Mouse (Mus musculus) ES-E14 (cell line): ENCODE results near the gene Chst11. TPM values are rescaled to one million over a fixed set of nuclear protein-coding genes. Genes with fewer than 3 reads are reported as not detected.

Experiments
- DNase-seq: peaks from one replicate; pipeline ENCODE4 v3.0.0-alpha.2; 2013; ENCODE audit warnings: low read depth, low spot score
- H3K27ac ChIP-seq: 2 replicates; pipeline ENCODE4 v1.5.1; 2012; ENCODE audit warnings: low read depth, mild to moderate bottlenecking, low read length, moderate library complexity, mixed read lengths; ENCODE audit not compliant: poor library complexity, insufficient read depth, severe bottlenecking
- H3K36me3 ChIP-seq: 2 replicates; pipeline ENCODE4 v1.6.1; 2012; ENCODE audit warnings: mild to moderate bottlenecking, low read length, moderate library complexity, mixed read lengths; ENCODE audit not compliant: control insufficient read depth, poor library complexity, insufficient read depth, severe bottlenecking
- H3K4me1 ChIP-seq, 2 experiments: fragments of 150-350 bp in 1 of 2; sonication (generic) in 1 of 2; 2 replicates each; pipeline ENCODE4 v1.6.1; 2012; ENCODE audit warnings: low read length in 2 of 2, mild to moderate bottlenecking in 1 of 2, mixed read lengths in 1 of 2; ENCODE audit not compliant: control insufficient read depth in 2 of 2, insufficient read depth in 2 of 2, poor library complexity in 1 of 2
- H3K4me3 ChIP-seq, 2 experiments: fragments of 150-350 bp in 1 of 2; sonication (generic) in 1 of 2; 2 replicates each; pipeline ENCODE4 v1.5.1; 2012; ENCODE audit warnings: low read length in 2 of 2, low read depth in 1 of 2, mild to moderate bottlenecking in 1 of 2, mixed read lengths in 1 of 2; ENCODE audit not compliant: insufficient read depth in 1 of 2, poor library complexity in 1 of 2, severe bottlenecking in 1 of 2
- H3K9ac ChIP-seq: 2 replicates; pipeline ENCODE4 v1.6.1; 2012; ENCODE audit warnings: low read depth, mild to moderate bottlenecking, low read length, mixed read lengths; ENCODE audit not compliant: poor library complexity, insufficient read depth, severe bottlenecking
- H3K9me3 ChIP-seq: fragments of 150-350 bp; sonication (generic); 2 replicates; pipeline ENCODE4 v1.6.1; 2012; ENCODE audit warnings: low read depth, mild to moderate bottlenecking, low read length; ENCODE audit not compliant: control insufficient read depth, insufficient read depth
- CHD2 ChIP-seq: IDR thresholded peaks from 2 replicates; pipeline ENCODE4 v1.6.1; 2014; ENCODE audit warnings: mild to moderate bottlenecking, low read depth, low read length, inconsistent platforms
- HCFC1 ChIP-seq: IDR thresholded peaks from 2 replicates; pipeline ENCODE4 v1.6.1; 2012; ENCODE audit warnings: low read length, inconsistent platforms, borderline replicate concordance; ENCODE audit not compliant: insufficient read depth
- MAFK ChIP-seq: IDR thresholded peaks from 2 replicates; pipeline ENCODE4 v1.6.1; 2014; ENCODE audit warnings: mild to moderate bottlenecking, low read depth, low read length, inconsistent platforms; ENCODE audit not compliant: insufficient read depth
- ZC3H11A ChIP-seq: IDR thresholded peaks from 2 replicates; pipeline ENCODE4 v1.6.1; 2012; ENCODE audit warnings: low read depth, mild to moderate bottlenecking, inconsistent platforms, low read length, borderline replicate concordance
- ZNF384 ChIP-seq: IDR thresholded peaks from 2 replicates; pipeline ENCODE4 v1.6.1; 2012; ENCODE audit warnings: low read depth, low read length, inconsistent platforms
- in situ Hi-C, 2 experiments: fragments of 600-800 bp; cut with MboI; formaldehyde crosslinking; loops; one replicate each; pipeline ENCODE4 v1.15.1; 2025; ENCODE audit warnings: low sequenced_read_pairs in 2 of 2, inconsistent platforms in 1 of 2; ENCODE audit not compliant: unreplicated experiment in 2 of 2
- total RNA-seq: library from RNA; depleted of rRNA; stranded (reverse); fragments of 300-350 nt; gene quantifications from 2 replicates; pipeline ENCODE4 v1.2.3, GENCODE M21; 2012

The Chst11 gene
- total RNA-seq, 1 experiment: 8.6 TPM

DNA sequence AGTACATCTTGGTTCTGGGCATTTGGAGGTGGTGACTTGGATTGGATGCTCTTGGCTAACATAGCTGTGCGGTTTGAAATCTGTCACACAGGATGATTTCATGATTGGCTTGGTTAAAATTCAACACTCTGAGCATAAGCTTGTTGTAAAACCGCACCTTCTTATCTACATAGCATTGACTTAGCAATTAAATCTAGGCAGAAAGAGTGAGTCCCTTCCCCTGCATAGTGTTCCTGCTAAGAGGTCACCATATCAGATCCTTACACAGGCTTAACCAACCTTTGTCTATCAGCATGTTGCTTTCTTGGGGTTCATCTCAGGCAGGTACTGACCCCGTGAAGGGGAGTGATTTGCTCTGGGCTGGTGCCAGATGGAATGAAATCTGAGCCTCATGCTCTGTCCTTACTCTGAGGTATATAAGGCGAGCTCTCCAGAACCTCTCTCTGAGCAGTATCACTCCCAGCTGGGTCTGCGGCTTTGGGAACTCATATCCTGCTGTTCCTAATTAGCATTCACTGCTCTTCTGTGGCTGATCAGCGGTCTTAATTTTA is 10.6 kb upstream of the Chst11 start:
- in situ Hi-C loops: no loop called here
- Histone ChIP-seq H3K9ac (no peak overlapping the region), H3K27ac (no peak overlapping the region), H3K36me3 (no peaks in the 10 kb centered on the region), H3K9me3 (no peaks in the 10 kb centered on the region), H3K4me3 (no peak overlapping the region), H3K4me1 (no peaks in the 10 kb centered on the region)
- no peak for TF ChIP-seq ZNF384
- TF ChIP-seq HCFC1: no peak
- no peak for TF ChIP-seq CHD2
- TF ChIP-seq ZC3H11A: no peak
- TF ChIP-seq MAFK: no peak
- no peak for DNase-seq

GRCm38 (mm10) chr10:82975806-82976205 is 9.5 kb upstream of the Chst11 start:
- Histone ChIP-seq H3K4me1 (no peaks in the 10 kb centered on the region), H3K9me3 (no peaks in the 10 kb centered on the region), H3K9ac (no peak overlapping the region), H3K27ac (no peak overlapping the region), H3K36me3 (no peaks in the 10 kb centered on the region), H3K4me3 (no peak overlapping the region)
- no peak for DNase-seq
- no peak for TF ChIP-seq ZC3H11A
- no peak for TF ChIP-seq ZNF384
- TF ChIP-seq MAFK: no peak
- TF ChIP-seq CHD2: no peak
- no peak for TF ChIP-seq HCFC1
- in situ Hi-C loops: no loop called here

DNA sequence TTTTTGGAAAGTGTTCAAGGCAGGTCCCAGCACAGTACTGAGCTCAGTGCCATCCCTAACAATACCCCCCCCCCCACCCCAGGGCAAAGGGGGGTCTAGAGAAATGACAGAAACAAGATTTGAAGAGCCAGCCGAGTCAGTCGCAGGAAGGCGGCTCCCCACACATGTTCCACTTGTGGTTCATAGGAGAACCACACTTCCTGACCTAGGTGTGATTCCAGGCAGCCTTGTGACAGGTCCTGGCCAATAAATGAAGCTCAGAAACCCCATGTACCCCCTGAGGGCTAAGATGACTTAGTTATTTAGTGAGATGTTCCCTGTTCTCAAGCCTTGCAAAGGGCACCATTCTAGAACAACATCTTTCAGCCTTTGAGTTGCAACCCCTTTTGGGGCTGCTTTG is 3.0 kb upstream of the Chst11 start:
- no peak for DNase-seq
- Histone ChIP-seq H3K27ac (no peak overlapping the region), H3K4me3 (no peak overlapping the region), H3K9ac (no peak overlapping the region), H3K36me3 (no peaks in the 10 kb centered on the region), H3K4me1 (peaks cover 0 to 2% of the 10 kb centered on the region in 2 experiments; a peak in 2 of 4 replicates), H3K9me3 (no peaks in the 10 kb centered on the region)
- TF ChIP-seq ZC3H11A (no peak), MAFK (no peak), ZNF384 (no peak), CHD2 (no peak), HCFC1 (no peak)
- in situ Hi-C loops: no loop called here

- peak overlapping the region; percentile 68 for H3K4me3 ChIP-seq
- H3K36me3 ChIP-seq: no peaks in the 10 kb centered on the region
- DNase-seq: peak; percentile 17
- in situ Hi-C loops: no loop called here
- peak overlapping the region; percentile 50 for H3K9ac ChIP-seq
- H3K4me1 ChIP-seq: peaks cover 0 to 2% of the 10 kb centered on the region in 2 experiments; a peak in 2 of 4 replicates
- no peaks in the 10 kb centered on the region for H3K9me3 ChIP-seq
- TF ChIP-seq ZNF384: no peak
- TF ChIP-seq HCFC1: no peak
- no peak for TF ChIP-seq CHD2
- no peak for TF ChIP-seq ZC3H11A
- H3K27ac ChIP-seq: no peak overlapping the region
Measured at GRCm38 (mm10) chr10:82985700-82986131, 418 bp downstream of the Chst11 start.
